Mouse (Mus musculus): ENCODE measurements at regions not wholly inside any gene's neighbourhood (a gene's known extent, or its start where the extent isn't known, plus 50 kb on each side); places are given as distances from the start of the nearest gene placed in this dataset.
A peak's percentile ranks its signal among the peaks of the same experiment; 100 is the strongest.

DNA sequence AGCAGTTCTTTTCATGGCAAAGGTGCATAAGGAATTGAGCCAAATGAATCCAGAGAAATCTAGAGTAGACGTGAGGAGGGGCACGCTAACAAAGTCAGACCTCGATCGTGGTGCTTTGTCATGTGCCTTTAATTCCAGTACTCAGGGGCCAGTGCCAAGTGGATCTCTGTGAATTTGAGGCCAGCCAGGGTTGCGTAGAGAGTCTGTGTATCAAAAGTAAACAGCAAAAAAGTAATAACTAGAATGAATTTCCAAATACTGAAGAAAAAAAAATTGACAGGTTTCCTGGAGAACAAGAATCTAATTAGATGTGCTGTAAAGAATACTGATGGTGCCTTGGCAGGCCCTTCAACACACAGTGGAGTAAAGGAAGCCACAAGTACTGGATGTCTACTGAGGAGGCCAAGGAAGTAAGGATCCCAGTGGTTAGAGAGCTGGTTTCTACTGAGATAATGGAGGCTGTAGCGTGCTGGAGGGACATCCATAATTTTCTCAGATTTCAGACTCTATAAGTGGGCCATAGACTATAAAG, 153.9 kb upstream of the Rag2 start:
- no peak for TF ChIP-seq CTCF (IDR thresholded peaks at IDR 0.05; ENCODE audit: extremely low read depth, insufficient read depth, low read length)
- no peak for TF ChIP-seq POLR2A (IDR thresholded peaks at IDR 0.05; ENCODE audit: extremely low read depth, insufficient read depth, low read length)

DNA sequence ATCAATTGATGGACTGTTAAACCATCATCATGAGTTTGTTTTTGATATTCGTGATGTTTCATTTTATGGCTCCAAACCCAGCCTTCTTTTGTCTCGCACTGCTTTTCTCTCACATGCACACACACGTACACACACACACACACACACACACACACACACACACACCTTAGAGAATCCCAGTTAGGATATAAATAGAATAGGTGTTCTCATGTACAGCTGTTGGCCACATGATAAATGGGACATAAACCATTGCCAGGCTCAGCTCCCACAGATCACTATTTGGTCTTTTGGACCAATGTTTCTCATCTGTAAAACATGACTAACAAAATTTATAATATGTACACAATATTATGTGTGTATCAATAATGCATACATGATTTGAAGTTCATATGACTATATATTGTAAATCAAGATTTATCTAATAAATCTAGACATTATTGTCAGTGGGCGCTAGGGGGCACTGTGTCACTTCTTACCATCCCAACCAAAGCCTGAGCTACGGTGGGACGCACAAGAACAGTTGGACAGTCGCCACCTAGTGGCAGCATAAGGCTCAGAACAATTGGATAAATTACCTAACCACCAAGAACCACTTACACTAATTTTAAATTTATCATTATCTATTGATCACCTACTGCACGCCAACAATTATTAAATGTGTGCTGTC, 151.9 kb upstream of the Rag2 start:
- Histone ChIP-seq H3K27ac (ENCODE audit: insufficient read depth, low read length) (no peak overlapping the region), H3K4me1 (ENCODE audit: control insufficient read depth, insufficient read depth, low read length) (no peaks in the 10 kb centered on the region), H3K4me3 (ENCODE audit: insufficient read depth, low read length) (no peak overlapping the region)
- TF ChIP-seq CTCF (IDR thresholded peaks at IDR 0.05; ENCODE audit: extremely low read depth, insufficient read depth, low read length) (peak; percentile 94), POLR2A (IDR thresholded peaks at IDR 0.05; ENCODE audit: extremely low read depth, insufficient read depth, low read length) (no peak)

More for the DNA sequence above, 153.9 kb upstream of the Rag2 start:
- no peaks in the 10 kb centered on the region for H3K4me1 ChIP-seq (ENCODE audit: control insufficient read depth, insufficient read depth, low read length)
- no peak overlapping the region for H3K27ac ChIP-seq (ENCODE audit: insufficient read depth, low read length)
- no peak overlapping the region for H3K4me3 ChIP-seq (ENCODE audit: insufficient read depth, low read length)

DNA sequence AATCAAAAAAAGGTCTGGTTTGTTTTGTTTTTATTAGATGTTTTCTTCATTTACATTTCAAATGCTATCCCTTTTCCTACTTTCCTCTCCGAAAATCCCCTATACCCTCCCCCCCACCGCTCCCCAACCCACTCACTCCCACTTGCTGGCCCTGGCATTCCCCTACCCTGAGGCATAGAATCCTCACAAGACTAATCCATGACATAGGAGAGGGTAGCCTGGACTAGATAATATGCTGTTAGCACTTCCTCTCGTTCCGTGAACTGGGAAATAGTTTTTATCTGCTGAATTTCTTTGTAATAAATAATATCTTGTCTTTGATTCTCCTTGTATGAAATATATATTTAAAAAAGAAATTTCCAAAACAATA, 151.4 kb upstream of the Rag2 start:
- Histone ChIP-seq H3K4me3 (ENCODE audit: insufficient read depth, low read length) (no peak overlapping the region), H3K4me1 (ENCODE audit: control insufficient read depth, insufficient read depth, low read length) (no peaks in the 10 kb centered on the region), H3K27ac (ENCODE audit: insufficient read depth, low read length) (no peak overlapping the region)
- TF ChIP-seq POLR2A (IDR thresholded peaks at IDR 0.05; ENCODE audit: extremely low read depth, insufficient read depth, low read length), result no peak
- no peak for TF ChIP-seq CTCF (IDR thresholded peaks at IDR 0.05; ENCODE audit: extremely low read depth, insufficient read depth, low read length)

DNA sequence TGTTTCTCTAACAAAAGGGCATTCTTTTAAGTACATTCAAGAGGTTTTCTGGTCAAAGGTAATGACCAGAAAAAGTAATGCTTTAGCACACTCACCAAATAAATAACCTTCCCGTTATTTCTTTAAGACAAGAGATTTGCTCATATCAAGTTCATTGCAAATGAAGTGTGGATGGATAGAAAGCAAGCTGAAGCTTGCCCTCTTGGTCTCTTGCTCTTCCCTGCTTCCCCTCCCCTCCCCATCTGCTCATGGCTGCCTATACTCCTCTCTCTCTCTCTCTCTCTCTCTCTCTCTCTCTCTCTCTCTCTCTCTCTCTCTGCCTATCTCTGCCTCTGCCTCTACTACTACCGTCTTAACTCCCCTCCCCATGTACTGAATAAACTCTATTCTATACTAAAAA, 147.7 kb upstream of the Rag2 start:
- no peak overlapping the region for H3K27ac ChIP-seq (ENCODE audit: insufficient read depth, low read length)
- no peak for TF ChIP-seq POLR2A (IDR thresholded peaks at IDR 0.05; ENCODE audit: extremely low read depth, insufficient read depth, low read length)
- no peak for TF ChIP-seq CTCF (IDR thresholded peaks at IDR 0.05; ENCODE audit: extremely low read depth, insufficient read depth, low read length)
- no peak overlapping the region for H3K4me3 ChIP-seq (ENCODE audit: insufficient read depth, low read length)
- no peaks in the 10 kb centered on the region for H3K4me1 ChIP-seq (ENCODE audit: control insufficient read depth, insufficient read depth, low read length)

DNA sequence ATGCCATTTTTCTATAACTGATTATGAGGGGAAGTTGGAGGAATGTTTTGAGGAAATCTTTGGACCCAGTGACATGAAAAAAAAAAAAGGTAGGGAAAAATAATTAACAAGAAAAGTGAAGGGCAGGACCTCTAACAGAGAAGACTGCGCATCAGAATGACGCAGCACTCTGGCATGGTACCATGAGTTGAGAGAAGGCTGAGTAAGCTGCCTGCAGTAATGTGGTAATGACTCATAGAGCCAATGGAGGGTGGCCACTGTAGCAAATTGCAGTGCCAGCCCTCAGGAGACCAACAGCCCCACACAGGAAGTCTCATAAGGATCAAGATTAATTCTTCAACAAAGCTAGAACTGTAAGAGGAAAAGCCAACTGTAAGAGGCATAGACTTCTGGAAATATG, 134.3 kb upstream of the Rag2 start:
- no peaks in the 10 kb centered on the region for H3K4me1 ChIP-seq (ENCODE audit: control insufficient read depth, insufficient read depth, low read length)
- no peak overlapping the region for H3K27ac ChIP-seq (ENCODE audit: insufficient read depth, low read length)
- no peak overlapping the region for H3K4me3 ChIP-seq (ENCODE audit: insufficient read depth, low read length)
- no peak for TF ChIP-seq CTCF (IDR thresholded peaks at IDR 0.05; ENCODE audit: extremely low read depth, insufficient read depth, low read length)
- no peak for TF ChIP-seq POLR2A (IDR thresholded peaks at IDR 0.05; ENCODE audit: extremely low read depth, insufficient read depth, low read length)

DNA sequence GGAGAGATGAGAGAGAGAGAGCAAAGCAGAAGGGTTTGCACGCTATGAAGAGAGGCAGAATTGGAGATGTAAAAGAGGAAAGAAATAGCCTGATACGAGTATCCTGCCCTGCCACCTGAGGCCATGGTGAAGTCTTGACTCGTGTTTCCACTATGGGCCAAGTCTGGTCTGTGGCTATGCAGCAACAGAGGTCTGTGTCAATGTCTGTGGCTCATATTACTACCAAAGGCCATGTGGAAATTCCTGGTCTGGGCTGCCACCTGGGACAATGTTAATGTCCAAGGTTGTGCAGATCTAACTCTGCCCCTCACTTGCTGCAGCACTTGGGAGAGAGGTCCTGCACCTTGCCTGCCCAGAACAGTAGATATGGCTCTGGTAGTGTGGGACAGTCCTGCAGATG, 132.8 kb upstream of the Rag2 start:
- H3K4me1 ChIP-seq (ENCODE audit: control insufficient read depth, insufficient read depth, low read length), result no peaks in the 10 kb centered on the region
- TF ChIP-seq CTCF (IDR thresholded peaks at IDR 0.05; ENCODE audit: extremely low read depth, insufficient read depth, low read length) (no peak), POLR2A (IDR thresholded peaks at IDR 0.05; ENCODE audit: extremely low read depth, insufficient read depth, low read length) (no peak)
- no peak overlapping the region for H3K27ac ChIP-seq (ENCODE audit: insufficient read depth, low read length)
- no peak overlapping the region for H3K4me3 ChIP-seq (ENCODE audit: insufficient read depth, low read length)

DNA sequence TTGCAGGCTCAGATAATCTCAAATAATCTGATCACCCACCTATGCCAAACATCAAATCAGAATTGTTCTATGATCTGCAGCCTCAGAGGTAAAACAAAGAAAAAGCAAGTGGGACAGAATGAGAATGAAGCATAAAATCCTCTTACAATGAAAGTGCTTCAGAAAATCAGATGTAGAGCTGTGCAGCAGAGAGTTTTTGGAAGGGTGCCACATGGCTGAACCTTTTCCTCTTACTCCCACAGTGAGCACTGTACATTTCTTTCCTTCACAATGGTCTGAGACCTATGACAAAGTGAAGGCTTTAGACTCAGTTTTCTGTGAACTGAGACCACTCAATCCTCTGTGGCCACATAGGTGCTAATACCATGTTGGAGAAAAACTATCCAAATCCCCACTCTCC, 116.4 kb upstream of the Rag2 start:
- no peak for TF ChIP-seq POLR2A (IDR thresholded peaks at IDR 0.05; ENCODE audit: extremely low read depth, insufficient read depth, low read length)
- TF ChIP-seq CTCF (IDR thresholded peaks at IDR 0.05; ENCODE audit: extremely low read depth, insufficient read depth, low read length), result no peak
- no peak overlapping the region for H3K27ac ChIP-seq (ENCODE audit: insufficient read depth, low read length)
- H3K4me3 ChIP-seq (ENCODE audit: insufficient read depth, low read length), result no peak overlapping the region
- no peaks in the 10 kb centered on the region for H3K4me1 ChIP-seq (ENCODE audit: control insufficient read depth, insufficient read depth, low read length)
